Mouse (Mus musculus): ENCODE results near the gene Rnd2.

DNA sequence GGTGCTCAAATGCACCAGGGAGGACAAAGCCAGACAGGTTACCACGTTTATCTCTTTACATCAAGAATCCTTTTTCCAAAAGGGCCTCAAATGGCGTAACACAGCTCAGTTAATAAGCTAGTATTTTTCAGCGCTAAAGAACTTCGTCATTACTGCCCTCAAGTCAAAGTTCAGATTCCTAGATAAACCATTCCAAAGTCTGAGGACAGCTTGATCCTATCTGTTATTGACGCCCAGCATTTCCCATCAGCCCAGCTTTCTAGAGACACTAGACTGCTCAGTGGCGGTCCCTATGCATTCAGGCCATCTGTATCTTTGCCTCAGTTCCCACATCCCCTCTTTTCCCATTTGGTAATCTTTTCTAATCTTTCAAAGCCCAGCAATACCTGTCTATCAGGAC, 54.6 kb downstream of the Rnd2 start:
- no peak for TF ChIP-seq CHD2 (IDR thresholded peaks at IDR 0.05; ENCODE audit: low read depth, low read length)
- no peak for TF ChIP-seq HCFC1 (IDR thresholded peaks at IDR 0.05; ENCODE audit: borderline replicate concordance, insufficient read depth, low read length)
- TF ChIP-seq ZC3H11A (IDR thresholded peaks at IDR 0.05; ENCODE audit: borderline replicate concordance, low read depth, low read length): no peak

All from ES-E14 (cell line).